Mouse (Mus musculus) heart, postnatal 25 days (tissue): ENCODE measurements around the gene Bbox1. TPM values are rescaled to one million over a fixed set of nuclear protein-coding genes. Genes with fewer than 3 reads are reported as not detected.

Experiments used
- DNase-seq: peaks from one replicate; pipeline ENCODE4 v3.0.0; 2022; ENCODE audit warnings: low spot score
- intact Hi-C: fragments of 180-260 bp; cut with DNase I; formaldehyde crosslinking; loops from one replicate; pipeline ENCODE4 v1.15.1; 2025
- total RNA-seq, 2 experiments: library from RNA; stranded (reverse); gene quantifications; 2 replicates each; pipeline ENCODE4 v1.2.3; 2021

Gene Bbox1
- total RNA-seq, result under 1 TPM in 1 of 2 experiments, not detected in 1; 0.23 TPM

DNA sequence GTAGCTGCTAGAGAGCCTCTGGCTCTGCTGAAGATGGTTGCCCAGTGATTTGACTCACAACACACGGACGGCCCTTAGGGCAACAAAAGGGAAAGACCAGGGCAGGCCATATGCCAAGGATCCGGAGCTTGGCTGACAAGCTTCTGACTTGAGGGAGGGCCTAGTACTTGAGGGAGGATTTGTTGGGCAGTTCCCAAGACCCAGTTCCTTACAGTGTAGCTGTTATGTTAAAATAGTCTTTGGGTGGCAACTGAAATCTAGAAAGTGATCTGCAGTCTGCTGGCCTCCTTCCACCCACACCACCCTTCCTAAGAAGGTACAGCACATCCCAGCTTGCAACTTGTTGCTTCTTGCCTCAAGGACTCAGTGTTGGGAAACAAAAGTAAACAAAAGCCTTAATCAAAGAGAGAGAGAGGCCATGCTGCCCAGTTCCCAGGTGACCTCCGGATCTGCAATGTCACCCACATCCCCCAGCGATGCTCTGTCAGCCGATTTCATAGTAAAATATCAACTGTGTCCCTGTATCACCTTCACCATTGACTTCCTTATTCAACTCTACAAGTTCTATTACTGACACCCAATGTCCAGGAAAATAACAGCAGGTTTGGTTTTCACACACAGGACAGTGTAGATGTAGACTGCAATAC, at the start of gene Bbox1:
TSS of gene Bbox1 (minus strand) at position 52 of the 647 bp plus-strand sequence.
- peak; percentile 8 for DNase-seq
- intact Hi-C loops, result no loop called here

DNA sequence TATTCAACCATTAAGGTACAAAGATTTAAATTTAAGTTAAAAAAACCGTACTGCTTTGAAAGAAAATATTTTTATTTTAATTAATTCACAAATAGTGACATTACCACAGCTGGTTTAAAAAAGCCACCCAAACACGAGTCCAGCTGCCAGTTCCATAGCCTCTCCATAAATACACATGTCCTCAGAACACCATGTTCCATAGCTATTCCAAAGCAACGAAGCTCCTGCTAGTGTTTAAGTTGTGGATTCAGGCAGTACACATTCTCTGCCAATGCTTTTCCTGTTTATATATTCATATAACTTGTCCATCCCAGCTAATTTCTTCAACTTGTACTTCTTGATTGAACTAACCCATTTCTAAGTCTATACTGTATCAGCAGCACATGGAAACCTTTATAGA, 49.5 kb upstream of the Bbox1 start:
- DNase-seq, result no peak
- intact Hi-C loops, result no loop called here

DNA sequence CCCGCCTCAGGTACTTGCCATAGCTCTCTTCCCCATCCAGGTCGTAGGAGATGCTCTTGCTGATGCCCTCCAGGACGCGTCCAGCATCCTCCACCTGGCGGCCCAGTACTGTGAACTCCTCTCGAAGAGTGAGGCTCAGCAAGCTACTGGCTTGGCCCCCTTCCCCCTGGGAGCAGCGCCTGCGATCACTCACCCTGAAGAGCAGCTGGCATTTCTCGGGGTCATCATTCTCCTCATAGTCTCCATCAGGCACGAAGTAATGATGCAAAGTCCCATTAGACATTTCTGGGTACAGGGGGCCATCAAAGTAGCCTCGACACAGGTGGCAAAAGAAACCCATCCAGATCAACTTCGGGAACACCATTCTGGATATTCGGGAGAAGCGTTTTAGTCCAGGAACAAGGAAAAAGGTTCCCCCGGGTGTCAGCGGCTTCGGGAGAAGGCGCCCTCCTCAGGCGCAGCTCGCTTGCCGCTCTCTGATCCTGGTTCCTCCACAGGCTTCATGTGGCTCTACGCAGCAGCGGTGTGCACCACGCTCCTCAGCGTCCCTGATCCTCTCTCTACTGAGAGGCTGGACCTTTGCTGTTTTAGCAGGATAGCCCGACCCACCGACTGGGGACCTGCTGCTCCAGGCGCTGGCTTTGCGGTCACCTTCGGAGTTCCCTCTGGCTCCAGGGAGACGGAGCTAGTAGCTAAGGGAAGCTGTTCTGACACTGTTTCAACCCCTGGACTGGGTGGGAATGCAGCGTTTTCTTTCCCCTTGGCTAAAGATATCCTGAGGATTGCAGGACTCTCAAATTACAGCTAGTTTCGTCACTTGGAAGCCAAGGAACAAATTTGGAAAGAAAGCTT, 48.3 kb upstream of the Bbox1 start, which contains the start of gene Fibin:
TSS of gene Fibin (minus strand) at position 752 of the 852 bp plus-strand sequence.
- intact Hi-C loops, result no loop called here

DNA sequence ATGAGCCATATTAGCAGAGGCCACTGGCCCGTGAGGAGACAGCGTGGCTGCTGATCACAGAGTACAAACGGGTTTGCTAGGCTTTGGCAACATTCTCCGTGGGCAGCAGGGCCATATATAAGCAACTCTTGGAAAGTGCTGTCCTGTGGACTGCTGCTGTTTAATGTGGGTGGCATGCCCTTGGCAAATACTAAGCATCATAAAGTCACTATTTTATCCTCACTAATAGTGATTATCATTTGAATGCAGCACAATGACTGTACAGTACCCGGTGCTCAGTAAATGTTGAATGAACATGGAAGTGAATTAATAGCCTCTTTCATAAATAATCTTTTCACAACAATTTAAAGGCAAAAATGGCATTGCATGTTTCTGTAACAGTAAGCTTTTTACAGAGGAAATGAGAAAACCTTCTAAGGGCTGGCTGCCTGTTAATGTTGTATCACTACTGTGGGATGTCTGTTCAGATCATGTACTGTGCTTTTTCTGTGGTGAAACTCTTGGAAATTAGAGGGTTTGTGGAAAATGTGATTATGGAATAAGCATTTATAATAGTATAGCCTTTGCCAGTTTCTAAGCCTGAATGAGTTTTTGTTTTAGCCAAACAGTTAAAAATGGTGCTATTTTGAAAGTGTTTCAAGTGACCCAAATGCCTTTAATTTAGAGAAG, 39.1 kb upstream of the Bbox1 start:
- DNase-seq, result no peak
- intact Hi-C loops, result no loop called here

More for the DNA sequence above, 48.3 kb upstream of the Bbox1 start, which contains the start of gene Fibin:
- DNase-seq, result peak; percentile 53

DNA sequence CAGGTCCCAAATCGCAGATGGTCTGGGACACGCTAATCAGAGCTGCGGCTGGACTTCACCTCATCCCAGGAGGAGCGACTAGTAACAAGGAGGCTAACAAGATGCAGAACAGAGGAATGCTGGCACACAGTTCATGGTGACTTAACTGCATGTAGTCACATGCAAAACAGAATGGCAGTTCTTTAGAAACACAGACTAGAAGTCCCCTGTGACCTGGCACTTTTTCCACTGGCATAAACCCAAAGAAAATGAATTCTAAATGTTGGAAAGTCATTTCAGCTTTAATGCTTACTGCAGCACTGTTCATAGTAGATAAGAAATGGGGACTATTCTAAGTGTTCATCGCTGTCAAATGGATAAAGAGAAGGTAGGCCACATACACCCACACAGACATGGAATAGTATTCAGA, 37.5 kb upstream of the Bbox1 start:
- intact Hi-C loops, result no loop called here
- no peak for DNase-seq

DNA sequence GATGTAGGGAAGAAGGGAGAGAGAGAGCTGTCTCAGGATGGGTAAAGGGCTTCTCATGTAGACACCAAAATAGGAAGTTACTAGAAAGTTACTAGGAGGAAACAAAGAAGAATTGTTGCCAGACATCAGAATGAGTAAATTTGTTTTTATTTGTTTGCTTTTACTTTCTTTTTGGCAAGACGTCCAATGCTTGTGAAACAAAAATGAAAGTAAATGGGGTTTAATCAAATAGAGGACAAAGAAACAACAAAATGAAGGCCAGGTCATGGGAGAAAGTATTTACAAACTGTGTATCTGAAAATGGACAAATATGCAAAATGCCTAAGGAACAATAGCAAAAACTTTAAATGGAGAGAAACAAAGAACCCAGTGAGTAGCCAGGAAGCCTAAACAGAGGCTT, 37.0 kb upstream of the Bbox1 start:
- DNase-seq, result no peak
- intact Hi-C loops, result no loop called here

DNA sequence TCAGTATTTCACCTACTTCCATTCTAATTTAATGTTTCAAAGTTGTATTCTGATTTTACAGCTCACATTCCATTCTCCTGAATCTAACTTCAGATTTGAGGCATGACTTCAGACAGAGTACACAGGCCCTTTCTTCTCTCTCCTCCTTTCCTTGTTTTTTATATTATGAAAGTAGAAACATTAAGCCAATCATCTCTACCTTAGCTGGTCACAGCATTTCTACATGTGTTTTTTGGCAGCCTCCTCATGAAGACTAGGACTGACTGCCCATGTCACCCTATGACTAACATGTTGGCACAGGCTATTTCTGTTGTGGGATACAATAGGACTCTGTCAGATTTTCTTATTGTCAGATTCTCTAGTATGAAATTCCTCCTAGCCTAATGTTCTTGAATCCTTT, 14.6 kb upstream of the Bbox1 start:
- no peak for DNase-seq
- intact Hi-C loops, result no loop called here

DNA sequence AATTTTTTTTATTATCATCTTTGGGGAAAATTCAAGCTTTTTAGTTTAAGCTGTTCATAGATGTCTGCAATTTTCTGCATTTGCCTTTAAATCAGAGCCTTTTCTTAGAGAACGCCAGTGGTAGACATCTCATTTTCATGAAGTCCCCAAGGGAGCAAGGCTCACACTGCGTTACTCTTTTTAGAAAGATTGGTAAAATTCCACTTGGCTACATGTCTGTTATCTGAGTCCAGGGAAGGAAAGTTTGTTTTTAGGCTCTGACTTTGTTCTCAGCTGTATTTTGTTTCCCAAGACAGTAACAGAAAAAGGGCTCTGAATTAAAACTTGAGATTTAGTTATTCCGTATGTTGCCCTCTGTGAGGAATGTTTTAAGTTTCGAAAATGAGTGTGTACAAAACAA, 5.6 kb upstream of the Bbox1 start:
- intact Hi-C loops, result no loop called here
- no peak for DNase-seq

DNA sequence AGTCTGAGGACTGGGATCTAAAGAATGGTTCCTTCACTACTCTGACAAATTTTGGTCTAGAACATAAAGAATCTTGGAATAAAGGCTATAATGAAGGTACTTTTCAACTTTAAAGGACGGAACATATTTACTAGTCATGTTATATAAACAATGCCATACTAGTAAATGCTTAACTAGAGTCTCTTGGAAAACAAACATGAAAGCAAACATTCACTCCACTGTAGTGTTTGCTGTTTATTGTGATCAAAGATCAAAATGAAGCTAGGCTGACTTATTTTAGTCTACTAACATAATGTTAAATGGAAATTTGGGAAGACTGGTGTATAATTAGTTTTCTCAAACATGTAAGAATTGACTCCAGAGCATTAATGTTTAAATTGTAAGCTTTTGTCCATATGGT, 4.9 kb upstream of the Bbox1 start:
- intact Hi-C loops, result no loop called here
- no peak for DNase-seq

DNA sequence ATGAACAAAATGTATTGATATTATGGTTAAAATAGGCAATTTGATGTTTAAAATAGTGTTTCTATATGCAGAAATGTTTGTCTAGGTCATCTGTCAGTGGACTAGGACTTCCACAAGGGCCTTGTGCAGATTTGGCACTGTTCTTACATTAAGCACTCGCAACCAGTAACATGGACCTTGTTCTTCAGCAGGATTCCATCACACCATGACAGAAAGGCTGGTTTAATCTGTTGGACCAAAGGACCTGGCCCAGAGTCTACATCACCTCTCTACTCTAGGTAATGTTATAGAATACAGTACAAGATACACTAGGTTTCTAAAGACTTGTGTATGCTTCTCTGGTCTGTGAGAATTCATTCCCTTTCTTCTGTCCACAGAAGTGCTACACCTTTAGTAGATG, 4.4 kb upstream of the Bbox1 start:
- intact Hi-C loops, result no loop called here
- DNase-seq, result no peak

DNA sequence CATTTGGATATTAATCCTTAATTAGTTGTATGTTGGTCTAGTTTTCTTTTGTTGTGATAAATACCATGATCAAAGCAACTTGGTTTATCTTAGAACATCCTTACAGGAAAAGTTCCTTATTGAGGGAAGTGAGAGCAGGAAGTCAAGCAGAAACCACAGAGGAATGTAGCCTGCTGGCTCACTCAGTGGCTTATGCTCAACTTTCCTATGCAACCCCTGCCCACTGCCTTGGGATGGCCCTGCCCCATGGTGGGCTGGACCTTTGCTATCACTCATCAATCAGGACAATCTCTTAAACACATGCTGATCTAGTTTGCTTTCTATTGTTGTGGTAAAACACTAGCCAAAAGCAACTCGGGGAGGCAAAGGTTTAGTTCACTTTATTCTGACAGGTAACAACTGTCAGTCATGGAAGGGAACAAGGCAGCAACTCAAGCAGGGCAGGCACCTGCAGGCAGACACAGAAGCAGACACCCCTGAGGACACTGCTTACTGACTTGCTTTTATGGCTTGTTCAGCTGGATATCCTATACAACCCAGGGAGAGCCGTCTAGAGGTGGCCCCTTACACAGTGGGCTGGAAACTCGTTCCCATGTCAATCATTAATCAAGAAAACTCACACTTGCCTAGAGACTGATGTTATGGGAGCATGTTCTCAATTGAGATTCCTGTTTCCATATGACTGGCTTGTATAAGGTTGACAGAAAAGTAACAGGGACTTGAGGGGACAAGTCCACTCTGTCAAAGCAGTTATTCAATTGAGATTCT, 1.9 kb upstream of the Bbox1 start:
- intact Hi-C loops, result no loop called here
- no peak for DNase-seq

DNA sequence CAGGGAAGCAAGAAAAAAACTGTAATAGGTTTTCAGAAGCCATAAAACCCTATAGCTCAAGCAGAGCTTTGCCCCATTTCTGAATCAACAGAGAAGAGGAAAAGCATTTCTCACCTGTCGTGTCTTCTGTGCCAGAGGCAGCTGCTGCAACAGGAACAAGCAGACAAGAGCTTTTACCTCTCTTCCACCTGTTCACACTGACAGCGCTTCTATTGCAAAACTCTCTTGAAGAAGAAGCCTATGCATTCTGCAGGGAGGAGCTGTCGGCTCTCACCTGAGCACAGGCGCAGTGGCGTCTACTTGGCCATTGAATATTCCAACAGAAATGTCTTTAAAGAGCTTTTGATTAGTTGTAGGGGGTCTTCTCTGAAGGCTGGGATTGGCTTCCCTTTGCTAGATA, 286 bp downstream of the Bbox1 start:
- no peak for DNase-seq
- intact Hi-C loops, result no loop called here

DNA sequence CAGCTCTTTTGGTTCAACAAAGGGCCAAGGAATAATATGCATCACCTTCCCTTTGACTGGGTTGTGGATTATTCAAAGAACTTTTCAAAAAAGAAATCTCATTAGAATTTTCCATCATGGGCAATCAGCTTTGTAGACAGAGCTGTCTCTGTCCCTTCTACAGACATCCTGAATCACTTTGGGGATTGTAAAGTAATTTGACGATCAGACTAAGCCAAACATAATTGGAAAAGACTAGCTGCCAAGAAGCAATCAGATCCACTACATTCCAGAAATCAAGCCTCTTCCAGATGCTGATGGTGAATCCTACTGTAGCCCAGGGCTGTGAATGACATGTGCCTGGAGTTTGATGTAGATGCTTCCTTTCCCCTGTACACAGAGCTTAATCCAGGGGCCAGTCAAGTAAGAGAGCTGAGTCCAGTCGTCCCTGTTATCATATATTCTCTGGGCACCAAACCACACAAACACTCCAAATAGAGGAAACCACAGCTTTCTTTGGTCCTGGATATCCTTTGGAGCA, 995 bp downstream of the Bbox1 start:
- intact Hi-C loops, result no loop called here
- no peak for DNase-seq

DNA sequence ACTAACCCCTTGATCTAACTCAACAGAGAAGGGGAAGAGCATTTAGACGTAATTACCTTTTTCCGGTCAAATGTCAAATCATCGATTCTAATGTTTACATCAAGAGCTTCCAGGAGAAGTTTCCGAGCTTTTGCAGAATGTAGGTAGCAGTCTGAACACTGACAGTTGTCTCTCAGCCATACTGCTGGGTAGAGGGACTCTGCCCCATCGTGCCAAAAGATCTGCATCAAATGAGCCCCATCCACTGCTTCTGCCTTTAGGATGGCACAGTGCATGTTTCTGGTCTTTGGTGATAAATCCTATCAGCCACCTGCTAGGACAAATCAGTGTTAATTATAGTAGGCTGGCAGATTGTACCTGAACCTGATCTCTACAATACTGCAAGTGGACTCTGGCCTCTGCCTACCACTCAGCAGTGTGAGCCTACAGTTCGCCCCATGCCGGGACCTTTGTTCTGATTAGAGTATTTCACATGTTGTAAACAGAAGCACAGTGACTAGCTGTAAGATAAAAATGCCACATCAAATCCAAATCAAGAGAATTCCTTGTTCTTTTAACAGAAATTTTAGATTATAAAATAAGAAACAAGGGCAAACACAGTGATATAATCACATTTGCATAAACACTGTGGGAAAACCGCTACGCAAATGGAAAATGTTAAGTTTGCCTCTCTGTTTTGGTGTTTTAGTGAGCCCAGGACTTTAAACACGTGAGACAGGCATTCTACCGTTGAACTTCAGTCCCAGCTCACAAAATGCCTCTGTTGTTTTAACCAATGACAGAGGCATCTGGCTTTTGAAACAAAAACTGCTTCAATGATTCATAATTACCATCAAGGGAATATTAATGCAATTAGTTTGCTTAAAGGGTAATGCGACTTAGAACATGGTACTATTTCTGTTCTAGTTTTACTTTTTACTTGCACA, 8.7 kb downstream of the Bbox1 start:
- intact Hi-C loops, result no loop called here
- no peak for DNase-seq

DNA sequence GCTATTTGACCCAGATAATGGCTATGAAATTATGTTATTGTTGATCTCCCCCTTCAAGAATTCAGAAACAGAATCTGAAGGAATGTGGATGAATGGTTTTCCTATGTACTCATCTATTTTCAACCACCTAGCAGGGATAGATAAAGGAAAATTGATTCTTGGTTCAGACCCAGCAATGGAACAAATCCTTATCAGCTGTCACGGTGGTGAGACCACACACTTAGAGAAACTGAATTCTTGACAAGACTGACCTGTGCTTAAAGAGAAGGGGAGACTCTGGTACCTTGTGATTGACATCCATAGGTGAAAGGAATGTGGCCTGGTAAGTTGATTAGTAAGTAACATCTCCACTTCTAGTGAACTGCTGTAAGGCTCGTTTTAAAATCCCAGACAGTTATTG, 12.1 kb downstream of the Bbox1 start:
- intact Hi-C loops, result no loop called here
- DNase-seq, result no peak

DNA sequence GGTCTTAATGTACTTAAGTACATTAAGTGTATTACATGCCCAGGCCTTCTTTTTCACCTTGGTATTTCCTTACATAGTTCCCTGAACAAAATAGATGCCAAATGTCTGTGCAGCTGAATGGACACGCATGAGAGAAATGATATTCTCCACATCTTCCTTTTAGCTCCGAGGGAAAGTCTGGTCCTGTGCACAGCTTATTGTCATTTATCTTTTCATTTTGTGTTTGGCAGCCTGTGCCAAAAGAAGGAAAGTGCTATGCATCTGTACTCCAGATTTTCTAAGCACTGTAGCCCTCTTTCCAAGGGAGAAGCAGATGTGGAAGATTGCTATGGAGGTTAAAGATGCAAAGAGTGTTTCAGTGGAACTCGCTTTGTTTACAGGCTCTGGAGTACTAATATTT, 13.0 kb downstream of the Bbox1 start:
- DNase-seq, result no peak
- intact Hi-C loops, result no loop called here

DNA sequence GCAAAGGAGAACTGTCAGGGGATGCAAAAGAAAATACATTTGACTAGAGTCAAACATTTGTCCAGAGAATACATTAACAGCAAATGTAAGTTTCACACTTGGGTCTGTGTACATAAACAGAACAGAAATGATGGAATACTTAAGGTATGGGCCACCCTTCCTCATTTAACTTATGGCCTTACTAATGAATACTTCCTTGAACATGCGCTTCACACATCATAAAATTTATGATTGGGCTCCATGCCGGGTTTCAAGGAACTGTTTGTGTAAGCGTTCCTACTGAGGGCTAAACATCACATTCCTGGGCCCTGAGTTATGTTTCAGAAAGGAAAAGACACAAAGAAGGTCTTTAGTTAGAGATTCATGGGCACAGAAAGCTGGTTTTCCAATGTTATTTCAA, 19.4 kb downstream of the Bbox1 start:
- intact Hi-C loops, result no loop called here
- DNase-seq, result no peak

DNA sequence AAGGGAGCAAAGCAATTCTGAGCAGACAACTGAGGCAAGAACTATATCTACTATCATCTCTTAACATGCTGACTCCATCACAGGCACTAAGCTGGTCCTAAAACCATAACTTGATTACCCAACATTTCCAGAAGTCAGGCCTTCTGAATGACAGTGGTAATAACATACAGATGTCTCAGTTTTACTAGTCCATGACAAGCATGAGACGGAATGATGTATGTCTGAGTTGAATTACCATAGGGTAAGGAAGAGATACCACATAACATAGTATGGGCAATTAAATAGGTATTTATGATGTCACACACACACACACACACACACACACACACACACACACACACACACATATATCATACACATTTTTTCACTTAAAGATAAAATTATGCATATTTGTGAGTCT, 26.4 kb downstream of the Bbox1 start:
- no peak for DNase-seq
- intact Hi-C loops, result no loop called here
